Mouse (Mus musculus): ENCODE results near the gene Oas1d. TPM values are rescaled to one million over a fixed set of nuclear protein-coding genes. Genes with fewer than 3 reads are reported as not detected.

The Oas1d gene
- polyA plus RNA-seq, 1 experiment from 2014 or later = not detected

Other genes with a start within 250 kb of the Oas1d start
- 53.9 and 64.1 TPM in 2 replicates for gene Dtx1, start 202.6 kb upstream of the Oas1d start, polyA plus RNA-seq (2014; fragmentation: Nextera tagmentation; extraction: Ambion mirVana)
- gene Oas2, start 164.7 kb upstream of the Oas1d start, polyA plus RNA-seq (2014; fragmentation: Nextera tagmentation; extraction: Ambion mirVana) = 0.16 and 0.32 TPM in 2 replicates
- 0.46 and 0.95 TPM in 2 replicates for gene Oas3, start 136.9 kb upstream of the Oas1d start, polyA plus RNA-seq (2014; fragmentation: Nextera tagmentation; extraction: Ambion mirVana)
- gene Oas1e, start 119.0 kb upstream of the Oas1d start, polyA plus RNA-seq (2014; fragmentation: Nextera tagmentation; extraction: Ambion mirVana) = 0.24 and 0.35 TPM in 2 replicates
- gene Oas1c, start 102.0 kb upstream of the Oas1d start, polyA plus RNA-seq (2014; fragmentation: Nextera tagmentation; extraction: Ambion mirVana) = 0.40 and 0.64 TPM in 2 replicates
- gene Oas1f, start 67.2 kb upstream of the Oas1d start, polyA plus RNA-seq (2014; fragmentation: Nextera tagmentation; extraction: Ambion mirVana) = not detected in 2 replicates
- gene Oas1h, start 53.1 kb upstream of the Oas1d start, polyA plus RNA-seq (2014; fragmentation: Nextera tagmentation; extraction: Ambion mirVana) = not detected in 2 replicates
- 0.19 and 0.33 TPM in 2 replicates for gene Oas1g, start 26.9 kb upstream of the Oas1d start, polyA plus RNA-seq (2014; fragmentation: Nextera tagmentation; extraction: Ambion mirVana)
- gene Oas1a, start 7.0 kb upstream of the Oas1d start, polyA plus RNA-seq (2014; fragmentation: Nextera tagmentation; extraction: Ambion mirVana) = 0.82 and 0.91 TPM in 2 replicates
- gene Rph3a, start 95.6 kb downstream of the Oas1d start, polyA plus RNA-seq (2014; fragmentation: Nextera tagmentation; extraction: Ambion mirVana) = 28.6 and 33.7 TPM in 2 replicates

All from hindbrain, embryonic 14.5 days (tissue).